Mouse (Mus musculus) myocyte (in vitro differentiated cells): ENCODE results near the gene Akap13. TPM values are rescaled to one million over a fixed set of nuclear protein-coding genes. Genes with fewer than 3 reads are reported as not detected.
A peak's percentile ranks its signal among the peaks of the same experiment; 100 is the strongest.

ENCODE experiments used
- H3K27me3 ChIP-seq: one replicate; pipeline ENCODE4 v1.6.1; 2011; ENCODE audit not compliant: control insufficient read depth, insufficient read depth, insufficient read length
- H3K36me3 ChIP-seq: one replicate; pipeline ENCODE4 v1.6.1; 2011; ENCODE audit not compliant: control insufficient read depth, insufficient read depth
- H3K4me2 ChIP-seq: one replicate; pipeline ENCODE4 v1.6.1; 2011; ENCODE audit warnings: low read depth, control low read depth
- H3K4me3 ChIP-seq: one replicate; pipeline ENCODE4 v1.5.1; 2011; ENCODE audit warnings: mild to moderate bottlenecking, control low read depth, moderate library complexity
- H3K79me2 ChIP-seq: one replicate; pipeline ENCODE4 v1.6.1; 2011; ENCODE audit not compliant: control insufficient read depth, insufficient read depth
- H3ac ChIP-seq: one replicate; pipeline ENCODE4 v1.6.1; 2011; ENCODE audit not compliant: control insufficient read depth, insufficient read length
- CEBPB ChIP-seq: IDR thresholded peaks from 2 replicates; pipeline ENCODE4 v1.6.1; 2011; ENCODE audit warnings: mild to moderate bottlenecking, moderate library complexity; ENCODE audit not compliant: poor library complexity, insufficient read depth, severe bottlenecking
- E2F4 ChIP-seq: IDR thresholded peaks from one replicate; pipeline ENCODE4 v1.6.1; 2011; ENCODE audit warnings: mild to moderate bottlenecking, control low read depth, moderate library complexity; ENCODE audit not compliant: insufficient read depth
- MAX ChIP-seq: IDR thresholded peaks from one replicate; pipeline ENCODE4 v1.6.1; 2011; ENCODE audit warnings: low read depth, mild to moderate bottlenecking, control low read depth
- MYOD1 ChIP-seq, 3 experiments: IDR thresholded peaks; one replicate each; pipeline ENCODE4 v1.6.1; 2011; ENCODE audit warnings: control low read depth in 2 of 3, low read depth in 2 of 3, mild to moderate bottlenecking in 2 of 3, moderate library complexity in 1 of 3; ENCODE audit not compliant: insufficient read length in 2 of 3, control insufficient read depth in 1 of 3
- MYOG ChIP-seq, 3 experiments: IDR thresholded peaks; one replicate each; pipeline ENCODE4 v1.6.1; 2011; ENCODE audit warnings: control low read depth in 2 of 3, low read depth in 2 of 3, mild to moderate bottlenecking in 2 of 3; ENCODE audit not compliant: insufficient read length in 2 of 3, control insufficient read depth in 1 of 3, insufficient read depth in 1 of 3
- POLR2A ChIP-seq: IDR thresholded peaks from one replicate; pipeline ENCODE4 v1.6.1; 2011; ENCODE audit warnings: low read depth, mild to moderate bottlenecking, control low read depth, moderate library complexity; ENCODE audit not compliant: insufficient read length
- POLR2AphosphoS2 ChIP-seq: IDR thresholded peaks from one replicate; pipeline ENCODE4 v1.6.1; 2011; ENCODE audit warnings: low read depth, control low read depth; ENCODE audit not compliant: insufficient read length
- REST ChIP-seq: IDR thresholded peaks from one replicate; pipeline ENCODE4 v1.6.1; 2011; ENCODE audit warnings: mild to moderate bottlenecking, control low read depth, moderate library complexity; ENCODE audit not compliant: insufficient read depth, insufficient read length
- SRF ChIP-seq: IDR thresholded peaks from one replicate; pipeline ENCODE4 v1.6.1; 2011; ENCODE audit warnings: low read depth; ENCODE audit not compliant: control insufficient read depth, insufficient read length
- TCF12 ChIP-seq: IDR thresholded peaks from one replicate; pipeline ENCODE4 v1.6.1; 2011; ENCODE audit warnings: mild to moderate bottlenecking, control low read depth; ENCODE audit not compliant: poor library complexity, insufficient read depth, severe bottlenecking
- TCF3 ChIP-seq: IDR thresholded peaks from one replicate; pipeline ENCODE4 v1.6.1; 2011; ENCODE audit warnings: low read depth, control low read depth; ENCODE audit not compliant: insufficient read length
- USF1 ChIP-seq: IDR thresholded peaks from one replicate; pipeline ENCODE4 v1.6.1; 2011; ENCODE audit warnings: low read depth, mild to moderate bottlenecking, control low read depth, moderate library complexity
- polyA plus RNA-seq: library from polyadenylated mRNA; unstranded; fragments of >200 nt; fragmentation: generic; extraction: Trizol; gene quantifications from one replicate; pipeline ENCODE4 v1.2.1, GENCODE M21; 2012; ENCODE audit warnings: missing spikeins

Gene Akap13
- polyA plus RNA-seq, 1 experiment: 13.9 TPM

DNA sequence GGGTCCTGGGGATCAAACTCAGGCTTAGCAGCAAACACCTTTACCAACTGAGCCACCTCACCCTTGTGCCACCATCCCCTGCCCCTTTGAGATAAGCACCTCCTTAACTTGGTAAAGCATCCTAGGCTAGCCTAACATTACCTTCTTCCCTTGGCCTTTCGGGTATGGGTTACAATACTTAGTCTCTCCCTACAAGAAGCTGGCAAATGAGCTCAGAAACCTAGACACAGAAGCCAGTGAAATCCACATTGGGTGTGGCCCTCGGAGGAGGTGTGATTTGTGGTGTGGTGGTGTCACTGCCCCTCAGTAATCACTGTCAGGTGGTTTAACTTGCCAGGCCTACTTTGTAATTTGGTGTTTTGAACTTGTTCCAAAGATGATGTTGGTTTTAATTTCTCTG is 189.3 kb downstream of the Akap13 start:
- no peak for TF ChIP-seq SRF
- TF ChIP-seq USF1: no peak
- no peak for TF ChIP-seq POLR2A
- no peak for TF ChIP-seq MYOD1 (IDR thresholded peaks at IDR 0.05; ENCODE audit: control insufficient read depth in 1 of 3, insufficient read length in 2 of 3, low read depth in 2 of 3)
- no peak for TF ChIP-seq MYOG (IDR thresholded peaks at IDR 0.05; ENCODE audit: control insufficient read depth in 1 of 3, insufficient read depth in 1 of 3, insufficient read length in 2 of 3, low read depth in 2 of 3)
- no peak for TF ChIP-seq TCF12
- peak; percentile 15 for TF ChIP-seq POLR2AphosphoS2
- TF ChIP-seq CEBPB: no peak
- TF ChIP-seq TCF3: no peak
- Histone ChIP-seq H3K4me3 (peak overlapping the region; percentile 26), H3K4me2 (peak overlapping the region; percentile 57), H3ac (no peak overlapping the region), H3K27me3 (no peaks in the 10 kb centered on the region), H3K79me2 (peaks cover 60% of the 10 kb centered on the region), H3K36me3 (peaks cover 5% of the 10 kb centered on the region)

DNA sequence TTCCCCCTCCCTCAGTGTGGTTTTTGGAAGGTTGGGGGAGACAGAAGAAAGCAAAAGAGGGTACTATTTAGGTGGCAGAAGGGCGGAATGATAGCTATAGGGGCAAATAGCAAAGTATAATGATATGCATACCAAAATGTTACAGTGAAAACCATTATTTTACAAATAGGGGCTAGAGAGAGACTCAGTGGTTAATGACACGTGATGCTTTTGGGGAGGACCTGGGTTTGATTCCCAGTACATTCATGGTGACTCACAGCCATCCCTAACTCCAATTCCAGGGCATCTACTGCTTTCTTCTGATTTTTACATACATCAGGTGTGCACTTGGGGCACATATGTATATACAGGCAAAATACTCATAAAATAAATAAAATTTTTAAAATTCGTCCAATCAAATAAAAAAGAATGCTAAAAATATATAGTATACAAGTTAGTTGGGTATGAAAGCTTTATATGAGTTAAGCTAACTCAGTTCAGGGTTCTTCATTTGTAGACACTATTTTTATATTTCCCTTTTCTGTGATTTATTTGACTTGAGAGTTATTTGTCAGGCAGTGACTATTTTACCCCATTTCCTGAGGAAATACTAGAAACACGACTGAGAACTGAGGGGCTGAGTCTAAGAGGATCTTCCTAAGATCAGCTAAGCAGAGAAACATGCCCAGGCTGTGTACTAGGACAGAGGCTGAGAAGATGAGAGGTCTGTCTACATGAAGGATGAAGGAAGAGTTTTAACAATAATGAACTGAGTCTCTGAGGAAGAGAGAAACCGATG is 190.0 kb downstream of the Akap13 start:
- H3K36me3 ChIP-seq: peaks cover 5% of the 10 kb centered on the region
- no peak overlapping the region for H3ac ChIP-seq
- H3K27me3 ChIP-seq: no peaks in the 10 kb centered on the region
- H3K4me3 ChIP-seq: peak overlapping the region; percentile 26
- no peak for TF ChIP-seq POLR2A
- TF ChIP-seq SRF: no peak
- TF ChIP-seq USF1: peak; percentile 84
- TF ChIP-seq POLR2AphosphoS2: no peak
- TF ChIP-seq TCF3: no peak
- no peak for TF ChIP-seq MYOD1 (IDR thresholded peaks at IDR 0.05; ENCODE audit: control insufficient read depth in 1 of 3, insufficient read length in 2 of 3, low read depth in 2 of 3)
- peaks cover 67% of the 10 kb centered on the region for H3K79me2 ChIP-seq
- H3K4me2 ChIP-seq: peak overlapping the region; percentile 57

GRCm38 (mm10) chr7:75648051-75648450 is 192.7 kb downstream of the Akap13 start:
- no peak for TF ChIP-seq MAX
- TF ChIP-seq POLR2AphosphoS2: no peak
- no peak for TF ChIP-seq POLR2A
- TF ChIP-seq MYOD1 (IDR thresholded peaks at IDR 0.05; ENCODE audit: control insufficient read depth in 1 of 3, insufficient read length in 2 of 3, low read depth in 2 of 3): no peak
- no peak for TF ChIP-seq TCF3
- no peak for TF ChIP-seq TCF12
- TF ChIP-seq CEBPB: no peak
- no peak for TF ChIP-seq MYOG (IDR thresholded peaks at IDR 0.05; ENCODE audit: control insufficient read depth in 1 of 3, insufficient read depth in 1 of 3, insufficient read length in 2 of 3, low read depth in 2 of 3)
- no peak for TF ChIP-seq E2F4
- TF ChIP-seq REST: no peak
- TF ChIP-seq USF1: no peak
- no peak for TF ChIP-seq SRF
- Histone ChIP-seq H3K79me2 (peaks cover 87% of the 10 kb centered on the region), H3K4me2 (no peak overlapping the region)

GRCm38 (mm10) chr7:75648961-75649360 is 193.6 kb downstream of the Akap13 start:
- TF ChIP-seq E2F4 (no peak), USF1 (no peak), MYOD1 (IDR thresholded peaks at IDR 0.05; ENCODE audit: control insufficient read depth in 1 of 3, insufficient read length in 2 of 3, low read depth in 2 of 3) (no peak), TCF12 (no peak), MYOG (IDR thresholded peaks at IDR 0.05; ENCODE audit: control insufficient read depth in 1 of 3, insufficient read depth in 1 of 3, insufficient read length in 2 of 3, low read depth in 2 of 3) (no peak), POLR2A (no peak), SRF (no peak), REST (no peak), CEBPB (no peak), MAX (no peak), POLR2AphosphoS2 (no peak), TCF3 (no peak)
- Histone ChIP-seq H3K4me2 (no peak overlapping the region), H3K36me3 (peaks cover 5% of the 10 kb centered on the region), H3ac (no peak overlapping the region), H3K27me3 (no peaks in the 10 kb centered on the region), H3K4me3 (no peak overlapping the region), H3K79me2 (peaks cover 90% of the 10 kb centered on the region)

More at GRCm38 (mm10) chr7:75648051-75648450, 192.7 kb downstream of the Akap13 start:
- no peaks in the 10 kb centered on the region for H3K27me3 ChIP-seq
- H3ac ChIP-seq: no peak overlapping the region
- H3K36me3 ChIP-seq: peaks cover 5% of the 10 kb centered on the region
- no peak overlapping the region for H3K4me3 ChIP-seq
